Mouse (Mus musculus): ENCODE data around the gene Foxc2.

Gene Foxc2

GRCm38 (mm10) chr8:121115948-121116347 lies at the start of gene Foxc2:
Gene Foxc2 (plus strand): TSS chr8:121116171.
- DNase-seq (ENCODE audit: low read depth, low spot score) = peak; percentile 94

- DNase-seq (ENCODE audit: low read depth, low spot score) = no peak
Measured at GRCm38 (mm10) chr8:121071454-121071853, 44.5 kb upstream of the Foxc2 start.

- no peak for DNase-seq (ENCODE audit: low read depth, low spot score)
Measured at GRCm38 (mm10) chr8:121072406-121073130, 43.4 kb upstream of the Foxc2 start.

GRCm38 (mm10) chr8:121073174-121074107 lies 42.5 kb upstream of the Foxc2 start:
- no peak for DNase-seq (ENCODE audit: low read depth, low spot score)

GRCm38 (mm10) chr8:121074108-121074847 lies 41.7 kb upstream of the Foxc2 start:
- no peak for DNase-seq (ENCODE audit: low read depth, low spot score)

- DNase-seq (ENCODE audit: low read depth, low spot score) = no peak
Measured at GRCm38 (mm10) chr8:121074848-121075145, 41.2 kb upstream of the Foxc2 start.

- DNase-seq (ENCODE audit: low read depth, low spot score) = no peak
Measured at GRCm38 (mm10) chr8:121075936-121076335, 40.0 kb upstream of the Foxc2 start.

- no peak for DNase-seq (ENCODE audit: low read depth, low spot score)
Measured at GRCm38 (mm10) chr8:121076555-121076954, 39.4 kb upstream of the Foxc2 start.

- no peak for DNase-seq (ENCODE audit: low read depth, low spot score)
Measured at GRCm38 (mm10) chr8:121078721-121079120, 37.2 kb upstream of the Foxc2 start.

GRCm38 (mm10) chr8:121079201-121079600 lies 36.8 kb upstream of the Foxc2 start:
- DNase-seq (ENCODE audit: low read depth, low spot score) = no peak

GRCm38 (mm10) chr8:121079944-121080343 lies 36.0 kb upstream of the Foxc2 start:
- DNase-seq (ENCODE audit: low read depth, low spot score) = no peak

GRCm38 (mm10) chr8:121080361-121081090 lies 35.4 kb upstream of the Foxc2 start:
- DNase-seq (ENCODE audit: low read depth, low spot score) = no peak

GRCm38 (mm10) chr8:121081398-121081797 lies 34.6 kb upstream of the Foxc2 start:
- DNase-seq (ENCODE audit: low read depth, low spot score) = no peak

GRCm38 (mm10) chr8:121082218-121083092 lies 33.5 kb upstream of the Foxc2 start:
- no peak for DNase-seq (ENCODE audit: low read depth, low spot score)

GRCm38 (mm10) chr8:121083093-121083935 lies 32.7 kb upstream of the Foxc2 start:
- DNase-seq (ENCODE audit: low read depth, low spot score) = peak; percentile 76

- DNase-seq (ENCODE audit: low read depth, low spot score) = no peak
Measured at GRCm38 (mm10) chr8:121083936-121084209, 32.1 kb upstream of the Foxc2 start.

GRCm38 (mm10) chr8:121084210-121084951 lies 31.6 kb upstream of the Foxc2 start, which contains the start of gene Foxf1:
Gene Foxf1 (plus strand): TSS chr8:121084386.
- no peak for DNase-seq (ENCODE audit: low read depth, low spot score)

GRCm38 (mm10) chr8:121085011-121085410 lies 31.0 kb upstream of the Foxc2 start:
- DNase-seq (ENCODE audit: low read depth, low spot score) = no peak

GRCm38 (mm10) chr8:121085561-121085960 lies 30.4 kb upstream of the Foxc2 start:
- DNase-seq (ENCODE audit: low read depth, low spot score) = no peak
